Mouse (Mus musculus) MEL (cell line): ENCODE results near the gene Gm3453. TPM values are rescaled to one million over a fixed set of nuclear protein-coding genes. Genes with fewer than 3 reads are reported as not detected.

ENCODE experiments used
- polyA plus RNA-seq, 2 experiments: library from polyadenylated mRNA; stranded (reverse) in 1 of 2; unstranded in 1 of 2; fragments of >175 nt in 1 of 2; fragments of >200 nt in 1 of 2; gene quantifications; 2 replicates each; pipeline versions ENCODE4 v1.2.1 to v1.2.4; 2012; ENCODE audit warnings: low replicate concordance in 2 of 2, low read depth in 1 of 2; ENCODE audit not compliant: insufficient read length in 2 of 2, insufficient read depth in 1 of 2, missing spikeins in 1 of 2
- total RNA-seq: library from RNA; depleted of rRNA; stranded (reverse); fragments of 300-350 nt; gene quantifications from 2 replicates; pipeline ENCODE4 v1.2.3, GENCODE M21; 2012; rRNA removed

The Gm3453 gene
- total and polyA plus RNA-seq, 3 experiments, result not detected

Other genes starting within 250 kb of the Gm3453 start
- not detected in 2 replicates for gene Gm3373, start 237.6 kb downstream of the Gm3453 start, total RNA-seq
- gene Gm3373, start 237.6 kb downstream of the Gm3453 start, polyA plus RNA-seq, result not detected
- gene Gm3383, start 171.2 kb downstream of the Gm3453 start, total RNA-seq, result not detected in 2 replicates
- not detected for gene Gm3383, start 171.2 kb downstream of the Gm3453 start, polyA plus RNA-seq
- not detected in 2 replicates for gene Gm3424, start 148.8 kb downstream of the Gm3453 start, total RNA-seq
- gene Gm3424, start 148.8 kb downstream of the Gm3453 start, polyA plus RNA-seq, result not detected
- not detected in 2 replicates for gene Gm8237, start 98.8 kb downstream of the Gm3453 start, total RNA-seq
- not detected for gene Gm8237, start 98.8 kb downstream of the Gm3453 start, polyA plus RNA-seq
- gene Gm3248, start 17.4 kb downstream of the Gm3453 start, total RNA-seq, result not detected in 2 replicates
- not detected for gene Gm3248, start 17.4 kb downstream of the Gm3453 start, polyA plus RNA-seq
- gene Gm6337, start 79.1 kb upstream of the Gm3453 start, total RNA-seq, result not detected in 2 replicates
- gene Gm6337, start 79.1 kb upstream of the Gm3453 start, polyA plus RNA-seq, result not detected
- gene Gm8206, start 114.8 kb upstream of the Gm3453 start, total RNA-seq, result not detected in 2 replicates
- not detected for gene Gm8206, start 114.8 kb upstream of the Gm3453 start, polyA plus RNA-seq
- not detected in 2 replicates for gene Gm3468, start 129.5 kb upstream of the Gm3453 start, total RNA-seq
- gene Gm3468, start 129.5 kb upstream of the Gm3453 start, polyA plus RNA-seq, result not detected
- not detected in 2 replicates for gene Gm3476, start 146.7 kb upstream of the Gm3453 start, total RNA-seq
- gene Gm3476, start 146.7 kb upstream of the Gm3453 start, polyA plus RNA-seq, result not detected
- gene Gm21560, start 240.2 kb upstream of the Gm3453 start, total RNA-seq, result not detected in 2 replicates
- gene Gm21560, start 240.2 kb upstream of the Gm3453 start, polyA plus RNA-seq, result not detected